Mouse (Mus musculus): ENCODE measurements around the gene Fbf1. TPM values are rescaled to one million over a fixed set of nuclear protein-coding genes. Genes with fewer than 3 reads are reported as not detected.

Fbf1 gene
- polyA plus RNA-seq, 1 experiment, result 7.6 TPM

- DNase-seq (ENCODE audit: low read depth, low spot score), result no peak
- 90% methylated on average over 11 of the region's 11 CpGs for WGBS
These were observed 18.4 kb upstream of the Fbf1 start for GRCm38 (mm10) chr11:116186360-116186759.

DNA sequence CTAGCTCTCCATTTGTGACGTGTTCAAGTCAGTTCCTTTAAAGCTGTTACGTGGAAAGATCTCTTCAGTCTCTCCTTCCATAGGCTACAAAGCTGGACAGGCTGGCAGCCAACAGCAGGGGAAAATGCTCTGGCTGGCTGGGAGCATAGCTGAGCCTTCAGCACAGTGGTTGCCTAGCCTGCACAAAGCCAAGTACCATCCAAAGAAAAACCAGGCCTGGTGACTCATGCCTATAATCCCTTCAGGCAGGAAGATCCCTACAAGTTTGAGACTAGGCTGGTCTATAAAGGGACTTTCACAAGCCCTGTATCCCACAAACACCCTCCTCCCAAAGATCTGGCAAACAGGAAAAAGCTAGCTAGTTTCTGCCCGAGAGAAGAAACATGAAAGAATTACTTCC, 17.9 kb upstream of the Fbf1 start:
- WGBS, result 66% methylated on average over 3 of the region's 3 CpGs
- DNase-seq (ENCODE audit: low read depth, low spot score), result no peak

- 85% methylated on average over 20 of the region's 20 CpGs for WGBS
- no peak for DNase-seq (ENCODE audit: low read depth, low spot score)
These were observed 10.6 kb upstream of the Fbf1 start for GRCm38 (mm10) chr11:116178411-116179121.

- no peak for DNase-seq (ENCODE audit: low read depth, low spot score)
- 87% methylated on average over 7 of the region's 7 CpGs for WGBS
These were observed 8.0 kb upstream of the Fbf1 start for GRCm38 (mm10) chr11:116176010-116176409.

DNA sequence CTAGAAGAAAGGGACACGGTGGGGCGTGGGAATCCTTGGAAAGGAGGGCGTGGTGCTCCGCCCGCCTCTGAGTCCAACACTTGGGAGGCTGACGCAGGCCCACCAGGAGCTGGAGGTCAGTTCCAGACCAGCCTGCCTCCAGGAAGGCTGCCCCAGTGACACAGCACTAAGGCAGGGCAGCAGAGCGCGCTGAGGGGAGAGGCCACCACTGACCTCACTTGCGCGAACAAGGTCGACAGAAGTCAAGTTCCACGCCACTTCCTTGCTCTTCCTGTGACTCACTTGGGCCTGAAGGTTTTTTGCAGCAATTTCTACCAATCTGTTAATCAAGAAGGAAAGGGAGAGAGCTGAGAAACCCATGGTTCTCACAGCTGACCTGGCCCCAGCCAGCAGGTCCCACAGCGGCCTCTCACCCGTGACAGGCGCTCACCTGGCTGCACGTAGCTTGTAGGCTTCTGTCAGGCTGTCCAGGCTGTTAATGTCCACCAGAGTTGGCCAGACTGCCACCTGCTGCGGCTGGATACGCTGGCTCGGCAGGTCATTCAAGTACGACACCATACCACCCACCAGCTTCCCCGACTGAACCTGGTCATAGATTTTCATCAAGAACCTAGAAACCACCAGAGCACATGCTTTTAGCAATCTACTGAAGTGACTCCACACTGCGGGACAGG, 6.9 kb upstream of the Fbf1 start:
- no peak for DNase-seq (ENCODE audit: low read depth, low spot score)
- 87% methylated on average over 22 of the region's 22 CpGs for WGBS

GRCm38 (mm10) chr11:116171959-116172358, 4.0 kb upstream of the Fbf1 start:
- DNase-seq (ENCODE audit: low read depth, low spot score), result no peak
- WGBS, result 87% methylated on average over 2 of the region's 2 CpGs

DNA sequence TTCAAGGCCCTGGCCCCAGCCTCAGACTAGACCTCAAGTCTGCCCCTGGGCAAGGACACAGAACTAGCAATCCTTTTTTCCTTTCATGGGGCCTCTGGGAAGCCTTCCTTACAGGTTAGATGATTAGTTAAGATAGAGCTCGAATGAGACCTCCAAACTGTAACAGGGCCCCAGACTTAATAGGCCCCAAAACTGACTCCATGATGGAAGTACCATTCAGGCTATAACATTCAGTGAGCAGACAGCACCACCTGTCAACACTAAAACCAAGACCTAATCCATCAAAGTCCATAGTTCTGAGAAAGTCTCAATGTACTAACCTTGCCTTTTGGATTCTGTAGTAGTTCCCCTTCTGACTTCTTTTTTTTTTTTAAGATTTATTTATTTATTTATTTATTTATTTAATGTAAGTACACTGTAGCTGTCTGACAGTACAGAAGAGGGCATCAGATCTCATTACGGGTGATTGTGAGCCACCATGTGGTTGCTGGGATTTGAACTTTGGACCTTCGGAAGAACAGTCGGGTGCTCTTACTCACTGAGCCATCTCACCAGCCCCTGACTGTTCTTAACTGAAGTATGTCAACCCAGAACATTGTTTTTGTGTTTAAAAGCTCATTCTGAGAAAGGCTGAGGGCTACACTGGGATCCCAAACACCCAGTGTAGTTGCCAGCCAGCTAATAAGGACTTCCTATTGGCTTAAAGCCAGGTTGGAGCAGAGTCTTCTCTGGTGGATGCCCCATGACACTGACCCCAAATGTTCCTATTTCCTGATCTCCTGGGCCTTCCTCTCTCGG, 2.2 kb upstream of the Fbf1 start:
- WGBS, result 54% methylated on average over 5 of the region's 5 CpGs
- no peak for DNase-seq (ENCODE audit: low read depth, low spot score)

DNA sequence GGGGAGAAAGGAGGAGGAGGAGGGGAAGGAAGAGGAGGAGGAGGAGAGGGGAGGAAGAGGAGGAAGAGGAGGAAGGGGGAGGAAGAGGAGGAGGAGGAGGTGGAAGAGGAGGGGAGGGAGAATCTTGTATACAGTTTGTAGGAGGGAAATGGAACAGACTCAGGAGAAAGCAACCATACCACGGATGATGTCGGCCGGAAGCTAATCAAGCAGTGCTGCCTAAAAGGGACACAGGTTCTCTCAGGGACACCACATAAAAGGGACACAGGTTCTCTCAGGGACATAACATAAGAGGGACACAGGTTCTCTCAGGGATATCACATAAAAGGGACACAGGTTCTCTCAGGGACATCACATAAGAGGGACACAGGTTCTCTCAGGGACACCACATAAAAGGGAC, 1.2 kb upstream of the Fbf1 start:
- 88% methylated on average over 3 of the region's 3 CpGs for WGBS
- no peak for DNase-seq (ENCODE audit: low read depth, low spot score)

- 21% methylated on average over 6 of the region's 6 CpGs for WGBS
- no peak for DNase-seq (ENCODE audit: low read depth, low spot score)
These were observed 734 bp downstream of the Fbf1 start for GRCm38 (mm10) chr11:116167232-116167631.

- no peak for DNase-seq (ENCODE audit: low read depth, low spot score)
- WGBS, result 57% methylated on average over 9 of the region's 9 CpGs
These were observed 5.0 kb downstream of the Fbf1 start for GRCm38 (mm10) chr11:116163002-116163401.

DNA sequence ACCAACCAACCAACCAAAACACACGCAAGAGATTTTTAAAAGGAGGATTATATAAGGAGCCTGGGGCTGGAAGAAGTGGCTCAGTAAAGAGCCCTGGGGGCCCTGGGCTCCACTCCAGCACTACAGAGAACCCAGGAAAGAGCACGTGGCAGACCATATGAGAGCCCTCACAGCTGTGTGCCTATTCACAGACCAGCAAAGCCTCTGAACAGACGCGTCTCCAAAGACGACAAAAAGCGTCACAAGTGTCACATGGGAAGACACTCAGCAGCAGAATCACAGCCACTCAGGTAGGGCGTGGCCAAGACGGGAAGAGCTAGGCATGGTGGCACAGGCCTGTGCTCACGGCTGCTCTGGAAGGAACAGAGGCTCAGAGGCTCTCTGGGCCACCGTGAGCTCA, 5.8 kb downstream of the Fbf1 start:
- no peak for DNase-seq (ENCODE audit: low read depth, low spot score)
- 78% methylated on average over 10 of the region's 10 CpGs for WGBS

- WGBS, result 46% methylated on average over 12 of the region's 12 CpGs
- DNase-seq (ENCODE audit: low read depth, low spot score), result no peak
These were observed 6.7 kb downstream of the Fbf1 start for GRCm38 (mm10) chr11:116161312-116161711.

GRCm38 (mm10) chr11:116150960-116151359, 17.0 kb downstream of the Fbf1 start:
- 92% methylated on average over 2 of the region's 2 CpGs for WGBS
- no peak for DNase-seq (ENCODE audit: low read depth, low spot score)

DNA sequence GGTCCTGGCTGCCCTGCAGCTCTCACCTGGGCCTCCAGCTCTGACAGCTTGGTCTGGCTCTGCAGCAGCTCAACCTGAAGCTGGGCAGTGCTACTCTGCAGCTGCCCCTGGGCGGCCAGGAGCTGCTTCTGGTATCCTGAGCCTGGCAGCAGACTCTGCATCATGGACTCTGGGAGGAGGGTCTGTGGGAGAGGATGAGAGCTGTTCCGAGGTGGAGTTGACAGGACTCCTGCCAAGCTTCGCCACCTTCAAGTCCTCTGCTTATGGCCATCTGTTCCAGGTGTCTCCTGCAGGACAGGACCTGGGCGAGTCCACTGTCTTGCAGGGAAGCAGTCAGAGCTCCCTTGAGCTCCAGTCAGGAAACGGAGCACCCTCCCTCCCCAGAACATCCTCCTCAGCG, 18.6 kb downstream of the Fbf1 start:
- WGBS, result 89% methylated on average over 6 of the region's 6 CpGs
- DNase-seq (ENCODE audit: low read depth, low spot score), result no peak

DNA sequence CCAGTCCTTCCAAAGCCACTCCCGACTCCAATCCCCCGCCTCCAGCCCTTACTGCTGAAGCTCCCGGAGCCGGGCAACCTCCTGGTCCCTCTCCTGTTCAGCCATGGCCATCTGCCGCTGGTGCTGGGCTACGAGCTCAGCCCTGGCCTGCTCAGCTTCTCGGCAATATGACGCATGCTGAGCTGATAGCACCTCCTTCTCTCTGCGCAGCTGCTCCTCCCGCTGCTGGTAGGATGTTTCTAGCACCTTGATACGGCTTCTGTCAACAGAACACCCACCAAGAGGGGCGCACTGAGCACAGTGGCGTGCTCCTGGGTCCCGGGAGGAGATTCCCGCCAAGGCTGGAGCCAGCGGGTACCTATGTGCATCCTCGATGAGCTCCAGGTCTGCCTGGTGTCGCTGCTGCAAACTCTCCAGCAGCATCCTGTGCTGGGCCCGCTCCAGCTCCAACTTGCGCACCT, 19.2 kb downstream of the Fbf1 start:
- WGBS, result 80% methylated on average over 20 of the region's 20 CpGs

GRCm38 (mm10) chr11:116146294-116146985, 21.5 kb downstream of the Fbf1 start:
- 80% methylated on average over 25 of the region's 25 CpGs for WGBS
- DNase-seq (ENCODE audit: low read depth, low spot score), result no peak

More for the DNA sequence above, 19.2 kb downstream of the Fbf1 start:
- no peak for DNase-seq (ENCODE audit: low read depth, low spot score)

GRCm38 (mm10) chr11:116145481-116146293, 22.3 kb downstream of the Fbf1 start:
- WGBS, result 73% methylated on average over 18 of the region's 18 CpGs

GRCm38 (mm10) chr11:116143468-116143867, 24.5 kb downstream of the Fbf1 start:
- WGBS, result 89% methylated on average over 3 of the region's 3 CpGs
- no peak for DNase-seq (ENCODE audit: low read depth, low spot score)

More at GRCm38 (mm10) chr11:116145481-116146293, 22.3 kb downstream of the Fbf1 start:
- no peak for DNase-seq (ENCODE audit: low read depth, low spot score)

Data from large intestine, adult 2 months (tissue).